Mouse (Mus musculus): ENCODE results near the gene Eme2. TPM values are rescaled to one million over a fixed set of nuclear protein-coding genes. Genes with fewer than 3 reads are reported as not detected.

The Eme2 gene
- total RNA-seq, 2 experiments from 2014 or later, result 52.0 to 53.1 TPM

GRCm38 (mm10) chr17:24877336-24878116, 17.4 kb downstream of the Eme2 start:
- DNase-seq (ENCODE audit: low spot score in 2 of 2), result no peak

- no peak for DNase-seq (ENCODE audit: low spot score in 2 of 2)
Measured at GRCm38 (mm10) chr17:24874989-24875388, 19.9 kb downstream of the Eme2 start.

- no peak for DNase-seq (ENCODE audit: low spot score in 2 of 2)
Measured at GRCm38 (mm10) chr17:24874405-24874745, 20.5 kb downstream of the Eme2 start.

- no peak for DNase-seq (ENCODE audit: low spot score in 2 of 2)
Measured at GRCm38 (mm10) chr17:24873695-24874404, 21.0 kb downstream of the Eme2 start.

- DNase-seq (ENCODE audit: low spot score in 2 of 2), result peak in 1 of 2 experiments; percentile 76
Measured at GRCm38 (mm10) chr17:24867914-24868313, 27.0 kb downstream of the Eme2 start.

GRCm38 (mm10) chr17:24865776-24866175, 29.1 kb downstream of the Eme2 start, which contains the start of gene Igfals:
Gene Igfals (plus strand): TSS chr17:24865997.
- no peak for DNase-seq (ENCODE audit: low spot score in 2 of 2)

- DNase-seq (ENCODE audit: low spot score in 2 of 2), result no peak
Measured at GRCm38 (mm10) chr17:24861785-24862184, 33.1 kb downstream of the Eme2 start.

- no peak for DNase-seq (ENCODE audit: low spot score in 2 of 2)
Measured at GRCm38 (mm10) chr17:24860076-24860475, 34.8 kb downstream of the Eme2 start.

- peak in 1 of 2 experiments; percentile 67 for DNase-seq (ENCODE audit: low spot score in 2 of 2)
Measured at GRCm38 (mm10) chr17:24858967-24859366, 35.9 kb downstream of the Eme2 start.

- DNase-seq (ENCODE audit: low spot score in 2 of 2), result no peak
Measured at GRCm38 (mm10) chr17:24857831-24858470, 36.9 kb downstream of the Eme2 start.

GRCm38 (mm10) chr17:24856589-24856988, 38.3 kb downstream of the Eme2 start:
- no peak for DNase-seq (ENCODE audit: low spot score in 2 of 2)

GRCm38 (mm10) chr17:24855838-24856464, 38.9 kb downstream of the Eme2 start:
- DNase-seq (ENCODE audit: low spot score in 2 of 2), result no peak

GRCm38 (mm10) chr17:24851381-24852125, 43.3 kb downstream of the Eme2 start:
- DNase-seq (ENCODE audit: low spot score in 2 of 2), result no peak

- DNase-seq (ENCODE audit: low spot score in 2 of 2), result no peak
Measured at GRCm38 (mm10) chr17:24850773-24851127, 44.1 kb downstream of the Eme2 start.

GRCm38 (mm10) chr17:24850065-24850772, 44.7 kb downstream of the Eme2 start, which contains the start of gene Fahd1:
Gene Fahd1 (minus strand): TSS chr17:24850364.
- peak; percentile 95 to 98 for DNase-seq (ENCODE audit: low spot score in 2 of 2)

- DNase-seq (ENCODE audit: low spot score in 2 of 2), result no peak
Measured at GRCm38 (mm10) chr17:24849733-24850064, 45.2 kb downstream of the Eme2 start.

GRCm38 (mm10) chr17:24848600-24849031, 46.3 kb downstream of the Eme2 start:
- no peak for DNase-seq (ENCODE audit: low spot score in 2 of 2)

GRCm38 (mm10) chr17:24847386-24847785, 47.5 kb downstream of the Eme2 start:
- no peak for DNase-seq (ENCODE audit: low spot score in 2 of 2)

- no peak for DNase-seq (ENCODE audit: low spot score in 2 of 2)
Measured at GRCm38 (mm10) chr17:24844525-24844924, 50.4 kb downstream of the Eme2 start.

GRCm38 (mm10) chr17:24842631-24843030, 52.3 kb downstream of the Eme2 start:
- DNase-seq (ENCODE audit: low spot score in 2 of 2), result no peak
